ENCODE assay signal across 8 mouse cellular contexts in genomic region chr1:39762025-39762370, GRCm38 (mm10). TPM values are rescaled to one million over a fixed set of nuclear protein-coding genes. Genes with fewer than 3 reads are reported as not detected.
DNase-seq lines count a peak whose midpoint lies in the region; ATAC-seq lines count a peak whose summit lies in the region.

No protein-coding gene starts in this region.

- 4% methylated on average over 10 of the region's 10 CpGs for WGBS in embryonic facial prominence, embryonic 11.5 days

- H3K9ac ChIP-seq in embryonic facial prominence, embryonic 11.5 days (replicated peaks; ENCODE audit: low read length), result no peak overlapping the region

- H3K27me3 ChIP-seq in embryonic facial prominence, embryonic 11.5 days (ENCODE audit: control insufficient read depth, insufficient read depth, low read length), result no peaks in the 10 kb centered on the region

- H3K4me2 ChIP-seq in embryonic facial prominence, embryonic 11.5 days (ENCODE audit: low read depth, low read length), result no peak overlapping the region; the same call in 1 of the 2 replicates

- DNase-seq in adrenal gland, adult 2 months, result peak; percentile 91
- DNase-seq in embryonic facial prominence, embryonic 11.5 days (ENCODE audit: low spot score), result peak; percentile 72
- DNase-seq in heart, adult 18-20 months, result peak; percentile 90 to 94
- DNase-seq in kidney, adult 18-20 months, result peak; percentile 81
- DNase-seq in left cerebral cortex, postnatal 36 days (ENCODE audit: low spot score in 2 of 2), result peak; percentile 69 to 79
- DNase-seq in skeletal muscle tissue, adult 2 months (ENCODE audit: low read depth, low spot score), result peak; percentile 92

- no peak overlapping the region for H3K27ac ChIP-seq in embryonic facial prominence, embryonic 11.5 days (replicated peaks; ENCODE audit: low read depth, low read length)

- intact Hi-C loops in left cerebral cortex, postnatal 36 days (cut with DNase I), result loop anchor here (5.0 to 10.0 kb wide), 2 partner anchors 175 to 223 kb away; no protein-coding TSS in a partner anchor

- no peaks in the 10 kb centered on the region for H3K9me3 ChIP-seq in embryonic facial prominence, embryonic 11.5 days (replicated peaks; ENCODE audit: control insufficient read depth, low read length)

- no peaks in the 10 kb centered on the region for H3K36me3 ChIP-seq in embryonic facial prominence, embryonic 11.5 days (replicated peaks; ENCODE audit: control insufficient read depth, insufficient read depth, low read depth, low read length)

- peaks cover 3% of the 10 kb centered on the region; the same call in 1 of the 2 replicates for H3K4me1 ChIP-seq in embryonic facial prominence, embryonic 11.5 days (ENCODE audit: control insufficient read depth, insufficient read depth, low read length)

- ATAC-seq in embryonic facial prominence, embryonic 11.5 days (replicated peaks; ENCODE audit: insufficient number of reproducible peaks, low FRiP score, low TSS enrichment, low read depth), result no peak
- ATAC-seq in megakaryocyte-erythroid progenitor cell, adult 5-6 weeks (replicated peaks; ENCODE audit: low FRiP score, low TSS enrichment, poor library complexity, severe bottlenecking), result peak; percentile 78
- no peak for ATAC-seq in inflammation-experienced regulatory T-cells, adult 6 months

- no peak overlapping the region for H3K4me3 ChIP-seq in embryonic facial prominence, embryonic 11.5 days (ENCODE audit: low read depth, low read length)

RNA-seq across cellular contexts. Expression of gene Rfx8, which starts 41.2 kb away (rescaled TPM):
- total RNA-seq in adrenal gland, adult 2 months (2021), result not detected
- polyA plus RNA-seq in adrenal gland, adult 2 months (2012; rRNA removed), result 0.10 TPM in 1 of 2 replicates, not detected in the other
- 2.0 and 2.1 TPM in 2 replicates for polyA plus RNA-seq in embryonic facial prominence, embryonic 11.5 days (2014; fragmentation: Nextera tagmentation; extraction: Ambion mirVana)
- total RNA-seq in heart, adult 18-20 months (2021), result under 1 TPM; 0.20 to 0.31 TPM
- total RNA-seq in left cerebral cortex, postnatal 36 days (2021), result under 1 TPM in 1 of 2 experiments, not detected in 1; 0.32 TPM
- total RNA-seq in megakaryocyte-erythroid progenitor cell, adult 5-6 weeks (2014; fragmentation: Nextera tagmentation), result not detected in 2 replicates
- 0.65 TPM in 1 of 2 replicates, not detected in the other for total RNA-seq in megakaryocyte-erythroid progenitor cell, adult 5-6 weeks (2017)
- polyA plus RNA-seq in inflammation-experienced regulatory T-cells, adult 6 months (2017; shearing (Covaris generic)), result not detected

RNA-seq across cellular contexts. Expression of gene Gm3646, which starts 43.1 kb away (rescaled TPM):
- total RNA-seq in adrenal gland, adult 2 months (2021), result not detected
- polyA plus RNA-seq in adrenal gland, adult 2 months (2012; rRNA removed), result not detected in 2 replicates
- not detected in 2 replicates for polyA plus RNA-seq in embryonic facial prominence, embryonic 11.5 days (2014; fragmentation: Nextera tagmentation; extraction: Ambion mirVana)
- total RNA-seq in heart, adult 18-20 months (2021), result 10 to 100 TPM in 1 of 2 experiments, 1 to 10 TPM in 1; 7.6 to 11.1 TPM
- total RNA-seq in left cerebral cortex, postnatal 36 days (2021), result not detected
- total RNA-seq in megakaryocyte-erythroid progenitor cell, adult 5-6 weeks (2014; fragmentation: Nextera tagmentation), result not detected in 2 replicates
- total RNA-seq in megakaryocyte-erythroid progenitor cell, adult 5-6 weeks (2017), result not detected in 2 replicates
- not detected for polyA plus RNA-seq in inflammation-experienced regulatory T-cells, adult 6 months (2017; shearing (Covaris generic))

Comparison
In these comparisons a context has a peak if more than half of its experiments do, and no peak if none do; other contexts are left out.
1. RNA of gene Gm3646, which starts 43.1 kb away (total RNA-seq): 7.6 to 11.1 TPM in heart, adult 18-20 months; not detected in adrenal gland, adult 2 months, not detected in left cerebral cortex, postnatal 36 days and not detected in megakaryocyte-erythroid progenitor cell, adult 5-6 weeks; every median in the first group is over 4 times any median in the second.
2. Peak in every context shown above with its lines, with median percentiles within 50 percentile points of each other: DNase-seq.